Mouse (Mus musculus) spleen, adult 12 weeks (tissue): ENCODE results near the gene Ctrc.
A peak's percentile ranks its signal among the peaks of the same experiment; 100 is the strongest.

Experiments used
- DNase-seq: peaks from one replicate; pipeline ENCODE4 v3.0.0; 2022; ENCODE audit warnings: low spot score

Ctrc gene

DNA sequence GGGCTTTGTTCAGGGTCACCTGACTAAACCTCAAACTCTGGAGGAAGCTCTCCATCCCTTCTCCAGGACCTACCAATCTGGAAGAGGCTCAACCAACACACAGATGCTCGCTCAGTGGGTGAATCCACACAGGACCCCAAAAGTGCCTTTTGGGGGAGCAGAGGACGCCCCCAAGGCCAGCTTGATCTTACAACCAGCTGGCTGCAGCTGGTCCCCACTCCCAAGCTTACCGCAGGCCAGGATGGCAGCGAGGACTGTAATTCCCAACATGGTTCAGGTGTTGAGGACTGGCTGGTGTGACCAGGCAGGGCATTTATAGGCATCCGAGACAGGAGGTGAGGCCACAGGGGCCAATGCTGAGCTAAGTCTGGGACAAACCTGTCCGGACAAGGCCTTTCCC lies at the start of gene Ctrc:
TSS of gene Ctrc (minus strand) at position 361 of the 400 bp plus-strand sequence.
- peak; percentile 0 for DNase-seq

DNA sequence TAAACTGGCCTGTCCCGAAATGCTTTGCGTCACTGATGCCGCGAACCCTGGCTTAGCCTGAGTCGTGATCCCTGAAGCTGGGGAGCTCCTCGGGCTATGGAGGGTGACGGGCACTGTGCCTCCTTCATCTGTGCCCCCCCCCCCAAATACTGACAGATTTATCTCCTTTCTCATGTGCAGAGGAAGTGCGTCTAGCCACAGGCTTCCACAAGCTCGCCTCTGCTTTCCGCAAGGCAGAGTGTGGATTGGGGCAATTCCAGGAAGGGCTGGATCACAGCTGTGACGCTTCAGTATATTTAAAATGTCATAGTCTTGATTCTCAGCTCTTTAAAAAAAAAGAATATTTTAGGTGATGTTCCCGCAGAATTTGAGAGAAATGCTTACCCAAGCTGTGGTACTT lies 49.6 kb upstream of the Ctrc start:
- no peak for DNase-seq

DNA sequence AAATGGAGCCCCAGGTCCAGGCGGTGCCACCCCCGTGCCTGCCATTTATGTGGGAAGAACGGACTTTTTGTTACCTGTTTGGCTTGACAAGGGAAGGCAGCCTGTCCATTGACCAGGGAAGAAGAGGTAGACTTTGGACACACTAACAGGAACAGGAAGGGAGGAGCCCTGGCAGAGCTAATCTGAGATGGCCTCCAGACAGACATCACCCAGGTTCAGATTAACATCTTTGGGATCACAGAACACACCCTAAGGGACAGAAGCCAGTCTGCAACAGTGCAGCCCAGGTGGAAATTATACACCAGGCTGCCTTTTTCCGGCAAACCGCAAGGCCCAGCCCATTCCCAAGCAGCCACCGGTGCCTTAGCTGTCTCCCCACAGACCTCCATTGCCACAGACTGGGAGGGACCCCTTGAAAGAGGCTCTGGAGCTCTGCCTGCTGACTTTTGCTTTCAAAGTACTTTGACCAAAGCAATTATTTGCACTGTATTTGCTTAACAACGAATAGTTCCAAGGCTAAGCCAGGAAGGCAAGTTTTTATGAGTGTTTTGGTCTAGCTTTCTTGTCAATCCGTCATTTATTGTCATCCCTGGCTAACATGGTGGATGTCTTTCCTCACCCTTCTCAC lies 47.1 kb upstream of the Ctrc start:
- no peak for DNase-seq

DNA sequence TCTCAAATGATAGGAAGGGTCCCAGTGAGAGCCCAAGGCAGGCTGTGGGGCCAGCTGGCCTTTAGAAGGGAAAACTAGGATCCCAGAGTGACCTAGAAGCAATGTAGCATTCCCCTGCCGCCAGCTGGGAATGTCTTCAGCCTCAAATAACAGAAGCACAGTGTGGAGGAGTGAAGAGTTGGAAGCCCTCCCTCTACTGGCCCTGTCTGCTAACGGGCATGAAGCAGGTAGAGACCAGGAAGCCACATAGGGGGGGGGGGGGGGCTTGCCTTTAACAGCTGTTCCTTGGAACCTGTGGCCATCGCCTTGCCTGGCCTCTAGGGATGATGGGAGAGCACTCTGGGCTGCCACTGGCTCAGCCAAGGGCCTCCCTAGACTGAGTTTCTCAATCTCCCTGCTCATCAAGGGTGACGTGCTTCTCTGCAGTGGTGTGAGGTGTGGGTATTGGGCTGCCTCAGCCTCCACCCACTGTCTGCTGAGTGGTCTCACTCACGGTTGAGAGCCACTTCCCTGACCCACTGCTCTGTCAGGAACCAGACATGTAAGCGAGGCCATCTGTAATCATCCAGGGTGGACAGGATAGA lies 40.3 kb upstream of the Ctrc start:
- no peak for DNase-seq

DNA sequence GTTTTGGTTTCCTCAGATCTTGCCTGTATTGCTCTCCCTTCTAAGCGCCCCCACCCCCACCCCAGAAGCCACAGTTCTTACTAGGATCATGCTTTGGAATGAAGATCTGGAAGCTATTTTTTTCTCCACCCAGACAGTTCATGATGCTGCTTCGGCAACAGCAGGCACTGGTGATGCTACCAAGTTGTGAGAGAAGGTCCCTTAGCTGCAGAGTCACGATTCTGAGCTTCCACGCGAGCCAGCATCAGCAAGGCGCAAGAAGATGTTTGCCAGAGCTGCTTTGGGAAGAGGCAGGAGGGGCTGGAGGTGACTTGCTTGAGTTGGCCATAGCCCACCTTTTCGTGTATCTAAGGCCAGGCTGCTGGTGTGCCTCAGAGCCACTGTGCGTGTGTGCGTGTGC lies 39.3 kb upstream of the Ctrc start:
- no peak for DNase-seq

DNA sequence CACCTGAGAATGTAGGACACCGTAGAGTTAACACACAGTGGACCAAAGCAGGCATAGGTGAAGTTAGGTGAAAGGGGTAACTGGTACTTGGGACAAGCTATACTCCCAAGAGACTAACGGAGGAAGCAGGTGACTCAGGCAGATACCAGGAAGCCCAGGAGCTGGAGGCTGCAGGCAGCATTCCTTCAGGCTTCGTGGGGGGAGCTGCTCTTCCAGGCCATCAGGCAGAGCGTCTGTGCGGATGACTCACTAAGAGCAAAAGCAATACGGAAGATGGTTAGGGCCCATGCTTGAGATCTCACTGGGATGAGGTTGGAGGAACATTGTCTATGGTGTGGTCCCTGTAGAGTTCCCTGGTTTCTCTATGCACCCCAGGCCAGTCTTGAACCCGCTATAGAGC lies 36.7 kb upstream of the Ctrc start:
- DNase-seq, result no peak

DNA sequence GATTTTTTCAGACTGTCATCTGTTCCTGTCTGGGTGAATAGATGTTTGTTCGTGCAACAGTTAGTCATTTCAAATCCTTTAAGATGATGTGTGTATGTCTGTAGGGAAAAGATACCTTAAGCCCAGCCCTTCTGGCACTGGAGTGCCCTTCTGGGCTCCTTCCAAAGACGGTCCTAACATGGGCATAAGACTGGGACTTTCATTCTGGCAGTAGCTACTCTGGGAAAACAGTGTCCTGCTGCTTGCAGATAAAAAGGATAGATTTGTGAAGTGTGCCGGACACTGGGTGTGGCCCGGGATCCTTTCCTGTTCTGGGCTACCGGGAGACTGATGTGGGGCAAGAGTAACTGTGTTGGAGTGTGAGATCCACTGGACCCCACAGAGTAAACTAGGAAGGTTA lies 35.8 kb upstream of the Ctrc start:
- no peak for DNase-seq

DNA sequence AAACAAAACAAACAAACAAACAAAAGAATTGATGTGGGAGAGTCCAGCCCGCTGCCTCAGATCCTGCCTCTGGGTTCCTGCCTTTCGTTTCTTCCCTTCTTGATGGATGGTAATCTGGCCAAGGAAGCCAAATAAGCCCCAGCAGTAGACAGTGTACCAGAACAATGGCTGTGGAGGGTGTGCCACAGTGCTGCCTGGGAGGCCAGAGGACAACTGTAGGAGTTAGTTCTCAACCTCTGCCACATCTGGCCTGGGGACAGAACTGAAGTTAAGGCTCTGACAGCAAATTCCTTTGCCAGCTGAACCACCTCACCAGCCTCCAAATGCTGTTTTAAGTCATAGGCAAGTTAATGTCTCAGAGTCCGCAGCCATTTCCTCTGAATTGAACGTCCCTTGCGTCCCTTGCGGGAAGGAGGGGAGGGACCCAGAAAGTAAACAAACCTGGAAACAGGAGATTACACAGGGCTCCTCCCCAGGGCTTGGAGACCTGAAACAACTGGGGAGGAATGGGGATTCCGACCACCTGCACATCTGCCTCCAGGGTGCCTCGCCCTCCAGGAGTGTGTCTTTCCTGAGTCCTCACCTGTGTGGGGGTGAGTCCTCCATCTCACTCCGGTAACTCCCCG lies 35.2 kb upstream of the Ctrc start:
- no peak for DNase-seq

DNA sequence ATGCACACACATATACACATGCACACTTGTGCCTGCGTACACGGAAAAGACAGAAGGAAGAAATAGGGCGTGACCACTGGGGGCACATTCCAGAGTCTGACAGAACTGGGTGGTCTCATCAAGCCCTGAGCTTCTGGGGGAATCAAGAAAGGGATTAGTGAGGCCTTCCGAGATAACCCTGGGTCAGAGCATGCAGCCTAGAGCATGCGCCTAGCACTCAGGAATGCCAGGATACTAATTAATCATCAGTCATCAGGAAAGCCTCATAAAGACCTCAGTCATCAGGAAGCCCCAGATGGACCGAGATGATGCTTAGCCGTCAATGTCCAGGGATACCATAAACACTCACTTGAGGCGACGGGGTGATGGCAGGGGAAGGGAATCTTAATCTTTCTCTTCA lies 33.7 kb upstream of the Ctrc start:
- no peak for DNase-seq

DNA sequence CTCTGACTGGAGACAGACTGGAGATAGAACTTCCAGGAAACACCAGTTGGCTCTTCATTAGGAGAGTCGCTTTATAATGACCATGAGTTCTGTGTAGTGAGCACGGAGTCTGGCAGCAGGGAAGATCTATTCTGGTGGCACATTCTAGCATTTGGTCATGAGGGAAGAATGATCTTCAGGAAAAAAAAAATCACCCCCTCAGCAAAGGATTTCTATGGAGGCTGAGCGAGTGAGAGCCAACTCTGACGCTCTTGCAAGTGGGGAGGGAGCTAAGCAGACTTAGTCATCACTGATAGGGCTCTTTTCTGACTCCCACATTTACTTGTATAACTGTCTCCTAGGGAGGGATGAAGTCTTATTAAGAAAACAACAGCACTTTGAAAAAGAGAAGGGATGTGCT lies 32.9 kb upstream of the Ctrc start:
- no peak for DNase-seq

DNA sequence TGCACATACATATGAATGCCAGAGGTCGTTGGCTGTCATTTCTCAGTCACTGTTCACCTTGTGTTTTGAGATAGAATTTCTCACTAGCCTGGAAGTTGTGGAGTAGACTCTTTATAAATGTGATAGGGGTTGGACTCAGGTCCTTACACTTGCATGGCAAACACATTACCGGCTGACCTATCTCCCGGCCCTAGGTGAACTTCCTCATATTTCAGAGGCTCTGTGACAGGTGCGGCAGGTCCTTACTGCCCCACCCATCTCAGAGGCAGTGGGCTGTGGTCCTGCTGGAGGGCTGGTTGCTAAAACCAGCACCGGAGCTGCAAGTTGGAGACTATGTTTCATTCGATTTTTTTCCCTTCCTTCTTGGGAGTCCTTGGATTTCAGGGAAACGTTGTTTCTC lies 32.5 kb upstream of the Ctrc start:
- DNase-seq, result no peak

DNA sequence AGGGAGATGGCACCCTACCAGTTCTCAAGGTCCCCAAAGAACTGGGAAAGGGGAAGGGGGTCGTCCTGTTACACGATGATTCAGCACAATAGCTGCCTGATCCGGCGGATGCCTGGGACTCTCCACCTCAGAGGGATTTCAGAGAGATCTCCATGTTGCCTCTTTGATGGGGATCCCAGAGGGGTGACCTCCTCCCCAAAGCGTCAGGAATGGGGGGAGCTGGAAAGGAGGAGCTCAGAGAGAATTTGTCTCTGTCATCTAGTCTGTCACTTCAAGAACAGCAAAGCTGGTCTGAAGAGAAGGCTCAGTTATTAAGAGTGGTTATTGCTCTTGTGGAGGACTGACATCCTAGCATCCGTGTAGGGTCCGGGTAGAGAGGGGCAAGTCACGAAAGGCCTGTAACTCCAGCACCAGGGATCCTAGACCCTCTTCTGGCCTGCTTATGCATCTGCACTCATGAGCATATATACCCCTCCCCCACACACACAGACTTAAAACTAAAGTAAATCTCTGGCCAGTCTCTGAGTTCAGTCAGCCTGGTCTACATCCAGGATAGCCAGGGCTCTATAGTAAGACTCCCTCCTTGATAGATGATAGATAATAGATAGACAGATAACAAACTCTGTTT lies 29.4 kb upstream of the Ctrc start:
- no peak for DNase-seq

DNA sequence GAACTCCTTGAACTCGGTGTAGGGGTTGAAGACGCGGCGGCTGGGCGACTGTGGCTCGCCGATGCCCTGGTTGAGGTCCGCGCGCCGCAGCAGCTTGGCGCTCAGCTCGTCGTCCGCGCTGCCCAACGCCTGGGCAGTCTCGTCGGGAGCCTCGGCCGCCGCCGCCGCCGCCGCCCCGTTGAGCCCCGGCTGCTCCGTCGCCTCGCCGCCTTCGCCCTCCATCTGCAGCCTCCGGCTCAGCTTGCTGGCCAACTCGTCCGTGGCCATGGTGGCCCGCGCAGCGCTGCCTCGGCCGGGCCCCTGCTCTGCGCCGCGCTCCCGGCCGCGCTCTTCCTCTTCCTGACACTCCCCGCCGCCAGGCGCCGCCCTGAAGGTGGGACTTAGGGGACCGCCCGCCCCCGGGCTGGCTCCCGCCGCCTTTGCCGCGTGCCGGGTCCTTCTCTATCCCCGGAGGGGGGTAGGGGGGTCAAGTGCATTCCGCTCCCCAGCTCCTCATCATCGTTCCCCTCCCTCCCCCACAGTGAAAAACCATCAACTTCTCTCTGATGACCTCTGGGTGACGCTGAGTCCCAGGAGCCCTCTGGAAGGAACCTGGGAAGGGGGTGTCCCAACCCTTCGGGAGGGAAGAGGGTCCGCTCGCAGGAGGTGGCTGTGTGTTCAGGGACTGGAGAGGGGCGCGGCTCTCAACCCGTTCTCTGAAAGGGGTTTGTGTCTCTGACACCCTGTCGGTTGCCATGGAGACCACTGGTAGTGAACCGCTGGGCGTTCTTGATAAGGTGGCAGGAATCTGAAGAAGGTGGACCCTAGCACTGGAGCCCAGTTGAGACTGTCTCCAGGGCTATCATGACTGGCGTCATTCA lies 28.7 kb upstream of the Ctrc start, which contains the start of gene Efhd2:
TSS of gene Efhd2 (minus strand) at position 320 of the 860 bp plus-strand sequence.
- peak; percentile 57 for DNase-seq

DNA sequence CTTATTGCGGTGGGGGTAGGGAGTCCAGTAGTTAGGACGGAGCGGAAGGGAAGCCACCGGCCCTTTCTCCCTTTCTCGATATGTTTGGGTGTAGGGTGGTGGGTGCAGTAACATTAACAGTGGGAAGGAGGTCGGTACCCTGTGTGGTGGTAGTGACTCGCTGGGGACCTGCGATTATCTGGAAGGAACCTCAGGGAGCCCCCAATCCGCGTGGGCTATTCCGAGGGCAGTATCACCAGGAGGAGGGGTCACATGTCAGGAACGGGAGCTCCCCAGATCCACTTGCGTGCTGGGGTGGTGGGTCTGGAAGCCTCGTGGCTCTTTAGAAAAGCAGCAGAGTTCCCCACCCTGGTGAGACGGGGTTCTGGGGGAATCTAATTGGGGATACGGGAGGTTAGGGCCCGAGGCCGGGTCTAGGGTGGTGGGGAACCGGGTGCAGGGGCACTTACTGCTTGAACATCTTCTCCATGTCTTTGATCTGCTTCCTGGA lies 28.0 kb upstream of the Ctrc start:
- DNase-seq, result no peak

DNA sequence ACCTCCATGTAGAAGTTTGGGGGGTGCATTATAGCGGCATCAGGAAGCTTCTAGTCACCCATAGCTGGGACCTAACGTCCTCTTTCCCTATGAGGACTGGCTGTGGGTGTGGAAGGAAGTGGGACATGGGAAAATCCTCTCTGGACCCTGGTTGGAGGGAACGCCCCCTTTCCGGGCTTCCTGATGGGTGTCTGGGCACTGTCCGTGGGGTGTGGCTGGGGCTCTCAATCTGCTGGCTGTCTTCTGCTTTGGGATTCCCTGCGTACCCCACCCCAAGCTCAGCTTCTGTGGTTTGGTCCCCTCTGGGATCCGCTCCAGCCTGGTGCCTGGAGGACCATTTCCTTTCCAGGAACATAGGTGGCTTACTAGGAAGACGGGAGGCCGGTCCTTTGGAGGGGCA lies 26.8 kb upstream of the Ctrc start:
- DNase-seq, result no peak

DNA sequence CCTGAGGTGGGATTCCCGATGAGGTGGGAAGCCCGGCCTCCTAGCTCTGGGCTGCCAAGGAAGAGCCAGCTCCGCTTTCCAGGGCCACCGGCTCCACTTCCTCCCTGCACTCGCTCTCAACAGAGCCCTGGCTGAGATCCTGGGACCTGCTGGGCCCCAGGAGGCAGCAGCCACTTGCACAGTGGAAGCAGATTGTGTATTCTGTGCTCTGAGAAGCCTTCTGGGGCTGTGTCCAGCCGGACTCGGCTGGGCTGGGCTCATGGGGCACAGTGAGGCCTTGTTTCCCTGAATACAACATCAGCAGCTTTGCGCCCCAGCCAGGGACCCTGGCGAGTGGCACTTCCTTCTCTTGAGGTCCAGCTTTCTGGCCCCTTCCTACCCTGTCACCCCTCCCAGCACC lies 25.8 kb upstream of the Ctrc start:
- no peak for DNase-seq

DNA sequence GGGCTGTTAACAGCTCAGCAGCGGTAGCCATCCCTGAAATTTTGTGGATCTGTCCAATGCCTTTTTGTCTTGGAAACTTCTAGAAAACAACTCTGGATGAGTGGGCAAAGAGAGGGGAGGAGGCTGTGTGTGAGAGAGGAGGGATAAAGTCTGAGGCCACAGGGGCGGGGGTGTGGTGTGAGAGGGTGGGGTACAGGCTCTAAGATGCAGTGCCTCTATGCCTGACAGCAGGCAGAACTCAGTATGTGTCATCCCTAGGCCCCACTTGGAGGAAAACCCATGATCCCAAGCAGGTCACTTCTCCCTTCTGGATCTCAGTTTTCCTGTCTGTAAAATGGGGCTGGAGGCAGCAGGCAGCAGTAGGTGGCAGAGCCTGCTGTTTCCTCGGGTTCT lies 25.2 kb upstream of the Ctrc start:
- no peak for DNase-seq

DNA sequence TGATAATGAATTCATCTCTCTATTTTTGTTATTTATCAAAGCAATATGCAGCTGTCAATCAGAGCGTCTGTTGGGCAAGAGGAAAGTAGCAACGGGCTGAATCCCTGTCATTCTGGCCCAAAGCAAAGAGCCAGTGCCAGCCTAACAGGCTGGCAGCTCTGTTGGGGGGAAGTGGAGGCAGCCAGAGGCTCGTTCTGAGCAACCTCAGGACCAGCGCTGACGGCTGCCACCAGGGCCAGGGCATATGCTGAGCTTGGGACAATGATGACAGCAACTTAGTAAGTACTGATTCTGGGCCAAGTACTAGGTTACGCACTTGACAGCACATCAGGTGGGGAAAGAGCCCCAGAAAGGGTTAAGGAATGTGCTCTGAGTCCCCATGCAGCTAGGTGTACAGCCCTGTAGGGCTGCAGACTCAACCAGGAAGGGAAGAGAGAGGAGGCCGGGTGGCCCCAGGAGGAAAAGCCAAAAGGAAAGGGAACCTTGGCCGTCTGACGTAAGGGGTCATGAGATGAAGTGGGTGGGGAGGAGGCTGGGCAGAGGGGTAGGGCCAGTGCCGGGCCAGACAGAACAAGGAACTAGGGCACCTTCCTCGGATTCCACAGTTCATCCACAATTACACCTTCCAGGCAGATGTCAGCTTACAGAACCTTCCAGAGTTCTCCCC lies 24.6 kb upstream of the Ctrc start:
- DNase-seq, result no peak

DNA sequence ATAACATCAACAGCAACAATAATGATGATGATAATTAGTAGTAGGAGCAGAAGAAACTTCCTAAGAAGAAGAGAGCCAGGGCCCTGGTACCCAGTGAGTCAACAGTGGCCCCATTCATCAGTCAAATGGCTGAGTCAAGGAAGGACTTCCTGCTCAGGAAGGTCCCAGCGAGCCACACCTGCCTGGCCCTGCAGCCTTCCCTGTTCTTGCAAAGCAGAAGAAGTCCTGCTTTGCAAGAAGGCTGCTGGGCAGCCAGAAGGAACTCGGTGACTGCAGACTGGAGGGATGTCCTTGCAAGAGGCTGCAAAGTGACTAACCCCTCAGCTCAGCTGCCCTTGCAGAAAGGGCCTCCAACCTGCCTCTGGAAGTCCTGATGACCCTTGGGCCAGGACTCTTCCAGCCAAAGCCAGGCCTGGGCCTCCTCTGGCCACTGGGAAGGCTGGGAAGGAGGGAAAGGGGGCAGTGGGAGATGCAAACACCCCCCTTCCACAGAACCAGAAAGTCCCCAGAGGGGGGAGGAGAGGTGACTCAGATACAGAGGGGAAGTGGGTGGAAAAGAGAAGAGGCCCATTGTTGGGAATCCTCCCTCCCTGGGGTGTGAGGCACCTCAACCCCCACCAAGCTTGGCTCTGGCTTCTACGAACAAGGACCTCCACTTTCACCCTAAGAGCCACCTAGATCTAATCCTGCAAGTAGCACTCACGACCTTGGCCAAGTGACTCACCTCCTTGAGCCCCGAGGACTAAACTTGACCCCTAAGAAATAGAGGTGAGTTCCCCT lies 23.5 kb upstream of the Ctrc start:
- DNase-seq, result no peak

DNA sequence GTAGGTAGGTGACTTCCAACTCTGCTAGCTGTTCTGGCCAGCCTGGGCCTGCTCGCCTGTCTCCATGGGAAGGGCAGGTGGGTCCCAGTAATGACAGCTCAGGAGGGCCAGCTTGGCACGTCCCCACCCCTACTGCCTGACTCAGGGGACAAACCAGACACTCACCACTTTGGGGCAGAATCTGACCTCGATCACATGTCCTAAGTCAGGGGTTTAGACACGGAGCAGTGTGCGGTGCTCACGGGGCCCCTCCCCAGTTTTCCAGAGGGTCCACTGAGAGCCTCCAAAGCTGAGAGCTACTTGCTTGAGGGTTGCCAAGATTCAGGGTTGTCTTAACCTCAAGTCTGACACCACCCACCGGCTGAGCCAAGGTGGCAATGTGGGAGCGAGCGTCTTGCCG lies 21.9 kb upstream of the Ctrc start:
- no peak for DNase-seq

DNA sequence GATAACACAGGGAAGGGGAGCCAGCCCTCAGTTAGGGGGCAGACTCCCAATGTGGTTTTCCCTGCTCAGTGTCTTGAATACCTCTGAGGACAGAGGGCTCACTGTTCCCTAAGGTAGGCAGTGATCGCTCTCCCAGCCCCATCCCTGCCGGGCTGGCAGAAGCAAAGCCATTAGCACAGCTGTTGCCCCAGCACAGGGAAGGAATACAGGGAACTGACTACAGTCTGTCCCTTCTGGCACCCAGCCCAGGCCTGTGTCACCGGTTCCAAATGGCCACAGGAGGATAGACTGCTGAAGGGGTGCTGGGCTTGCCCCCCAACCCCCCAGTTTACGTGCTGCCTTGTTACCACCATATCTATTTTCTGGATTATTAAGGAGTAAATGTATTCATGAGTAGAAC lies 21.3 kb upstream of the Ctrc start:
- no peak for DNase-seq
